Mouse (Mus musculus) brain, embryonic 14.5 days (tissue): ENCODE measurements around the gene Dars2.

Experiments
- CTCF ChIP-seq: fragments of 200-500 bp; IDR thresholded peaks from 2 replicates; pipeline ENCODE4 v1.5.1; 2012; ENCODE audit warnings: inconsistent platforms, mild to moderate bottlenecking, moderate library complexity, borderline replicate concordance; ENCODE audit not compliant: insufficient read depth, insufficient read length; ENCODE audit errors: extremely low read depth
- POLR2A ChIP-seq: fragments of 200-500 bp; IDR thresholded peaks from 2 replicates; pipeline ENCODE4 v1.6.1; 2012; ENCODE audit warnings: mild to moderate bottlenecking, inconsistent platforms, borderline replicate concordance; ENCODE audit not compliant: poor library complexity, insufficient read depth, insufficient read length, severe bottlenecking; ENCODE audit errors: extremely low read depth

DNA sequence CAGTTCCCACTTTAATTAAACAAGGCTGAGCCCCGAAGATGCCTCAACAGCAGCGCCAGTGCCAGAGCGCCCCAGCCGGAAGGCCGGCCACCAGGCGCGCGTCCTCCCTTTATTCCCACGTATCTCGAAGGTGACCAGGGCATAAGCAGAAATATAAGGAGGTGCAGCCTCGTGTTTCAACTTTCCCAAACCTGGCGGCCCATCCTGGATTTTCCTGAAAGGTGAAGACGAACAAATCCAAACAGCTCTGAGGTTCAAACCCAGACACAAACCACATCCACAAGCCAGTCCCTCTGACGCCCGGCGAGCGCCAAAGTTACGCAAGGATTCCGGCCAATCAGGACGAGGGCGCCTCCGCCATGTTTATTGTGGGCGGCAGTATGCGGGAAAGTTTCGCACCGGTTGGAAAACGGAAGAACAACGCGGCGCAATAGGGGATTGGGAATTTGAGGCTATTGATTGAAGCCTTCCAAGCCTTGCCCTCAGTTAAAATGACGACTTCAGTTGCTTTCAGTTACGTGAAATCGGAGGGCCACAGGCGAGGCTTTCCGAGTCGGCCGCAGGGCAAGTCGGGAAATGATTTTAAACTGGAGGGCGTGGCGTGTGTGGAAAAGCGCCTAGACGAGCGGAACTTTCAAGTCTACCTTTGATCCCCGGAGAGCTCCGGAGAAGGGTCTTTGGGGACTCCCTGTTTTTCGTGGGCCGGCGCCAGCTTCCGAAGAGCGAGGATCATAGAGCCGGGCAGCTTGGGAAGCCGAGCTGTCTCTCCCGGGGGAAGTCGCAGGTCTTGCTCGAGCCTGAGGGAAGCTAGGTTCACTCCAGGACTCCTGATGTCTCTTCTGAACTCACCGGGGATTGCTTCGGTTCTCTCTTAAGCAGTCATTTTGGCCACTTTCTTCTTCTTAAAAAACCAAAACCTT is at the start of gene Dars2, which contains the start of gene Cenpl:
- TF ChIP-seq CTCF (peak; percentile 5; the same call in 1 of the 2 replicates), POLR2A (peak; percentile 46; the same call in 1 of the 2 replicates)
